Mouse (Mus musculus): Measurements from ENCODE around the gene Sohlh1. TPM values are rescaled to one million over a fixed set of nuclear protein-coding genes. Genes with fewer than 3 reads are reported as not detected.
A peak's percentile ranks its signal among the peaks of the same experiment; 100 is the strongest.
"Not testable (repeated sequence)": the region's sequence is repeated elsewhere in the genome, so short reads cannot be mapped to it uniquely, and the experiment has no call there.

The Sohlh1 gene
- total RNA-seq, 2 experiments from 2014 or later = not detected

DNA sequence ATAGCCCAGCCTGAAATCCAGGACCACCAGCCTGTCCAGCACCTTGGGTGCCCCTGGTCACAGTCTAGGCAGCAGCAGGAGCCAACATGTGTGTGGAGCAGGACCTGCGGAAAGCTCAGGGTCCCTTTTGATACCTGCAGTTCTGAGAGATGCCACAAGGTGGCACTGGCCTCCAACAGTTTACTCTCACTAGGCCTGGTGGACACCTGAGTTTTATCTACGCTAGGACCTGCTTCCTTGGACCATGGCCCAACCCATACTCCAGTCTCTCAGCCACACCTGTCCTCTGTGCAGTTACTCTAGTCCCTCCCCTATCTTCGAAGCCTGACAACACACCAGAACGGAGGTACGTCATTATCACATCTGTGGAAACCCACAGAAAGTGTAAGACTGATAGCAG lies 10.8 kb downstream of the Sohlh1 start:
- DNase-seq = peak; percentile 60 to 75

DNA sequence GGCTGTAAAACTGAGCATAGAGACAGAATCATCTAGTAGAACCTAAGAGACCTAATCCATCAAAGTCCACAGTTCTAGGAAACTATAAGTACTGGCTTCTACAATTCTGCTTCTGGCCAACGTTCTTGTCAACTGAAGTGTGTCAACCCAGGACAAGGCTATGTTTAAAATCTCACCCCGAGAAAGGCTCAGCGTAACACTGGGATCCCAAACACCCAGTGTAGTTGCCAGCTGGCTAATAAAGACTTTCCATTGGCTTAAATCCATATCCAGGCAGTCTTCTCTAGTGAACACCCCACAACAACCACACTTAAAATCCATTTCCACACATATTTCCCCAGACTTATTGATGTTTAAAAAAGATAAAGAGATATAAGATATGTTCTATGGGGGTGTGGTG lies 16.3 kb downstream of the Sohlh1 start:
- DNase-seq = no peak

DNA sequence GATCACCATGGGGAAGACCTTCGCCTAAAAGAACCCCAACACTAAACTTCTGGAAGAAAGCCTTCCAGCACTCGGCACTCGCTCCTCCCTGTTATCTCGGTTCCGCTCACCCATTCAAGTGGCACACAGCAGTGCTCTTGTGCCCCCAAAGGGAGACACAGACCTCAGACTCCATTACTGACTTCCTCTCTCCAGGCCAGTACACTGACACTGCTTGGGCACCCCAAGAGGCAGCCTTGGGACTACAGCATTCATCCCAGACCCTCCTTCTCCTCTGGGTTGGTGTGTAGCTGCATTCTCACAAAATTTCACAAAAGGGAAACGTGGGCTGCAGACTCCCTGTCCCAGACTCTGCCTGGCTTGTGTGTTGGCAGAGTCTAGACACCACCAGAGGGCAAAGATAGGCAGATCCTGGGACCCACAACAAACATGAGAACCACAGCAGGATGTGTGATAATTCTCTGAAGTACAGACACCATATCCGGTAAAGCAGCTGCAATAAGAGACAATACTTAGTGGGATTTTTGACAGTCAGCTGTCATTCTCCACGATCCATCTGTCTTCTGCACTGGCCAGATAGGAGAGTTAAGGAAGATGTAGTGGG lies 18.6 kb downstream of the Sohlh1 start:
- DNase-seq = no peak

- no peak for DNase-seq
These were observed 22.3 kb downstream of the Sohlh1 start for GRCm38 (mm10) chr2:25824751-25825150.

DNA sequence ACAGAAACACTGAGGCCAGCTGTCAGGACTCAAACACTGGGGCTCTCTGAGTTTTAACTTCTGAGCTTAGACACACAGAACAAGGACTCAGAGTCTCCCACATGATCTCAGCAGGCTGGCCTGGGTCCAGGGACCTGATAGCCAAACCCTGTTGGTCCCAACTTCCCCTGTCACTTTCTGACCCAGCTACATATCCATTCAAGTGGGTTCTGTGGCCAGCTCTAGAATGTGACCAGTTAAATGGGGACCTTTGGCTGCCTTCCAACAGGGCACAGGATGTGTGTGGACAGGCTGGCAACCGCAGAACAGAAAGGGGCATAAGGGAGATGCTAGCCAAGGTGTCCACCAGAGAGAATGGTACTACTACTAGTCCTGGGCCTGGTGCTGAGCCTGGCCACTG lies 24.2 kb downstream of the Sohlh1 start, which contains the start of gene Lcn9:
Gene Lcn9, plus strand, starts transcription at position 348 of the 400 bp plus-strand sequence.
- no peak for DNase-seq

GRCm38 (mm10) chr2:25815748-25816147 lies 31.3 kb downstream of the Sohlh1 start, which contains the start of gene Glt6d1:
Gene Glt6d1, minus strand, starts transcription at chr2:25815848.
- DNase-seq = not testable (repeated sequence)

DNA sequence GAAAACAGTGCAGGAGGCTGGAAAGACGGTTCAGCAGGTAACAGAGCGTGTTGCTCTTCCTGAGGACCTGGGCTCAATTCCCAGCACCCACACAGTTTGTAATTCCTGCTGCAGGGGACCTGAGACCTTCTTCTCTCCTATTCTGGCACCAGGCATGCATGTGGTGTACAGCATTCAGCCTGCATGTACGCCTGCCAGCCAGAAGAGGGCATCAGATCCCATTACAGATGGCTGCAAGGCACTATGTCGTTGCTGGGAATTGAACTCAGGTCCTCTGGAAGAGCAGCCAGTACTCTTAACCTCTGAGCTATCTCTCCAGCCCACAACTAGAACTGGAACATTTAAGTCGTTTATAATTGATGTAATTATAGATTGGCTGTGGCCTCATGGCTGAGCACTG lies 33.7 kb downstream of the Sohlh1 start:
- DNase-seq = no peak

GRCm38 (mm10) chr2:25811711-25812110 lies 35.3 kb downstream of the Sohlh1 start:
- no peak for DNase-seq

GRCm38 (mm10) chr2:25798065-25798464 lies 49.0 kb downstream of the Sohlh1 start:
- DNase-seq = no peak

DNA sequence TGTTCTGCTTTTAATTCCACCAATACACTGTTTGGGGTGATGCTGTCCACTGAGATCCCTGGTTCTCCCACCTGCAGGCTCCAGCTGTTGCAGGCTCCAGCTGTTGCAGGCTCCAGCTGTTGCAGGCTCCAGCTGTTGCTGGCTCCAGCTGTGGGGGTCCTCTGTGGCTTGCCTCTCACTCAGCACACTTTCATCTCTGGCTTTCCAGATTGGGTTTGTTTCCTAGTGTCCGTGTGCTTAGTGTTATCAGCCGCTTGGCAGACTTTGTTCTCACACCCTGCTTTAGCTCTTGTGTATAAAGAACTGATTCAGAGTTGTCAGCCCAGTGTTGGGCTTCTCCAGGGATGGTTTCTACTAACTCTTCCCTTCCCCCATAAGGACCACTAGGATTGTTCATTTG lies 49.4 kb downstream of the Sohlh1 start:
- DNase-seq = no peak

Other genes with a start within 250 kb of the Sohlh1 start
- gene Rabl6, start 238.7 kb downstream of the Sohlh1 start, total RNA-seq (2021) = 100 to 1,000 TPM; 142 to 155 TPM
- not detected for gene Ccdc183, start 229.6 kb downstream of the Sohlh1 start, total RNA-seq (2021)
- 10 to 100 TPM; 13.1 to 16.6 TPM for gene Tmem141, start 225.2 kb downstream of the Sohlh1 start, total RNA-seq (2021)
- under 1 TPM; 0.32 to 0.43 TPM for gene Fcna, start 219.2 kb downstream of the Sohlh1 start, total RNA-seq (2021)
- gene Lcn8, start 194.1 kb downstream of the Sohlh1 start, total RNA-seq (2021) = not detected
- not detected for gene Lcn5, start 189.3 kb downstream of the Sohlh1 start, total RNA-seq (2021)
- not detected for gene Lcn6, start 170.5 kb downstream of the Sohlh1 start, total RNA-seq (2021)
- gene Lcn10, start 164.5 kb downstream of the Sohlh1 start, total RNA-seq (2021) = not detected
- gene Obp2a, start 147.2 kb downstream of the Sohlh1 start, total RNA-seq (2021) = not detected
- 10 to 100 TPM; 82.1 to 87.9 TPM for gene Bmyc, start 140.5 kb downstream of the Sohlh1 start, total RNA-seq (2021)
- gene Obp2b, start 110.2 kb downstream of the Sohlh1 start, total RNA-seq (2021) = under 1 TPM in 1 of 2 experiments, not detected in 1; 0.85 TPM
- gene Lcn3, start 81.7 kb downstream of the Sohlh1 start, total RNA-seq (2021) = not detected
- not detected for gene Lcn11, start 70.2 kb downstream of the Sohlh1 start, total RNA-seq (2021)
- gene Gm13539, start 65.0 kb downstream of the Sohlh1 start, total RNA-seq (2021) = not detected
- not detected for gene Glt6d1, start 31.4 kb downstream of the Sohlh1 start, total RNA-seq (2021)
- not detected for gene Lcn9, start 24.1 kb downstream of the Sohlh1 start, total RNA-seq (2021)
- gene Kcnt1, start 16.5 kb upstream of the Sohlh1 start, total RNA-seq (2021) = 10 to 100 TPM; 29.7 to 45.1 TPM
- 100 to 1,000 TPM; 123 to 135 TPM for gene Camsap1, start 136.0 kb upstream of the Sohlh1 start, total RNA-seq (2021)
- gene Ubac1, start 174.5 kb upstream of the Sohlh1 start, total RNA-seq (2021) = 10 to 100 TPM; 57.7 to 59.0 TPM